Mouse (Mus musculus): Measurements from ENCODE around the gene Hist1h3c. TPM values are rescaled to one million over a fixed set of nuclear protein-coding genes. Genes with fewer than 3 reads are reported as not detected.
A peak's percentile ranks its signal among the peaks of the same experiment; 100 is the strongest.

The Hist1h3c gene
- polyA plus RNA-seq, 1 experiment from 2014 or later = 7.9 TPM

GRCm38 (mm10) chr13:23744421-23745380, 701 bp downstream of the Hist1h3c start:
- Histone ChIP-seq H3K9ac (replicated peaks) (peak overlapping the region; percentile 46), H3K9me3 (no peaks in the 10 kb centered on the region), H3K4me2 (replicated peaks) (peak overlapping the region; percentile 67), H3K27ac (replicated peaks) (peak overlapping the region; percentile 77), H3K27me3 (no peaks in the 10 kb centered on the region), H3K4me1 (peaks cover 33% of the 10 kb centered on the region), H3K4me3 (peak overlapping the region; percentile 47), H3K36me3 (no peaks in the 10 kb centered on the region)
- WGBS = under 1% methylated on average over 18 of the region's 36 CpGs
- ATAC-seq (ENCODE audit: low FRiP score, low read depth) = no peak

- ATAC-seq (ENCODE audit: low FRiP score, low read depth) = no peak
- peak overlapping the region; percentile 67 for H3K4me2 ChIP-seq (replicated peaks)
- WGBS = 39% methylated on average over 4 of the region's 4 CpGs
- H3K9me3 ChIP-seq = no peaks in the 10 kb centered on the region
- H3K9ac ChIP-seq (replicated peaks) = peak overlapping the region; percentile 46; the same call in 1 of the 2 replicates
- peaks cover 40% of the 10 kb centered on the region for H3K4me1 ChIP-seq
- peak overlapping the region; percentile 47; the same call in 1 of the 2 replicates for H3K4me3 ChIP-seq
- peak overlapping the region; percentile 77 for H3K27ac ChIP-seq (replicated peaks)
- no peaks in the 10 kb centered on the region for H3K36me3 ChIP-seq
- no peaks in the 10 kb centered on the region for H3K27me3 ChIP-seq
Measured at GRCm38 (mm10) chr13:23743963-23744362, 1.4 kb downstream of the Hist1h3c start.

GRCm38 (mm10) chr13:23743215-23743614, 2.2 kb downstream of the Hist1h3c start:
- H3K36me3 ChIP-seq = no peaks in the 10 kb centered on the region
- H3K9me3 ChIP-seq = no peaks in the 10 kb centered on the region
- ATAC-seq (ENCODE audit: low FRiP score, low read depth) = no peak
- 85% methylated on average over 5 of the region's 5 CpGs for WGBS
- H3K9ac ChIP-seq (replicated peaks) = no peak overlapping the region
- no peaks in the 10 kb centered on the region for H3K27me3 ChIP-seq
- H3K4me2 ChIP-seq (replicated peaks) = no peak overlapping the region
- no peak overlapping the region for H3K4me3 ChIP-seq
- peaks cover 38% of the 10 kb centered on the region for H3K4me1 ChIP-seq
- H3K27ac ChIP-seq (replicated peaks) = no peak overlapping the region

GRCm38 (mm10) chr13:23742007-23742406, 3.4 kb downstream of the Hist1h3c start:
- Histone ChIP-seq H3K4me2 (replicated peaks) (no peak overlapping the region), H3K9me3 (no peaks in the 10 kb centered on the region), H3K4me1 (peaks cover 33% of the 10 kb centered on the region), H3K9ac (replicated peaks) (no peak overlapping the region), H3K36me3 (no peaks in the 10 kb centered on the region), H3K27ac (replicated peaks) (no peak overlapping the region), H3K4me3 (no peak overlapping the region), H3K27me3 (no peaks in the 10 kb centered on the region)
- no peak for ATAC-seq (ENCODE audit: low FRiP score, low read depth)

- peak overlapping the region; percentile 95; the same call in 1 of the 2 replicates for H3K27ac ChIP-seq (replicated peaks)
- H3K9ac ChIP-seq (replicated peaks) = no peak overlapping the region
- H3K9me3 ChIP-seq = no peaks in the 10 kb centered on the region
- peak overlapping the region; percentile 95 for H3K4me2 ChIP-seq (replicated peaks)
- peaks cover 31% of the 10 kb centered on the region for H3K4me1 ChIP-seq
- 63% methylated on average over 5 of the region's 5 CpGs for WGBS
- no peaks in the 10 kb centered on the region for H3K36me3 ChIP-seq
- no peak for ATAC-seq (ENCODE audit: low FRiP score, low read depth)
- H3K27me3 ChIP-seq = no peaks in the 10 kb centered on the region
- H3K4me3 ChIP-seq = no peak overlapping the region
Measured at GRCm38 (mm10) chr13:23740910-23741309, 4.5 kb downstream of the Hist1h3c start.

GRCm38 (mm10) chr13:23740256-23740840, 5.1 kb downstream of the Hist1h3c start:
- Histone ChIP-seq H3K9ac (replicated peaks) (peak overlapping the region; percentile 69), H3K27me3 (no peaks in the 10 kb centered on the region)
- 33% methylated on average over 13 of the region's 13 CpGs for WGBS

GRCm38 (mm10) chr13:23739922-23740252, 5.5 kb downstream of the Hist1h3c start:
- H3K9ac ChIP-seq (replicated peaks) = peak overlapping the region; percentile 69
- peaks cover 28% of the 10 kb centered on the region for H3K4me1 ChIP-seq
- WGBS = 2% methylated on average over 14 of the region's 14 CpGs
- H3K27ac ChIP-seq (replicated peaks) = peak overlapping the region; percentile 95
- peak overlapping the region; percentile 55 for H3K4me3 ChIP-seq
- H3K36me3 ChIP-seq = no peaks in the 10 kb centered on the region
- H3K4me2 ChIP-seq (replicated peaks) = peak overlapping the region; percentile 95
- H3K27me3 ChIP-seq = no peaks in the 10 kb centered on the region
- ATAC-seq (ENCODE audit: low FRiP score, low read depth) = no peak
- no peaks in the 10 kb centered on the region for H3K9me3 ChIP-seq

More at GRCm38 (mm10) chr13:23740256-23740840, 5.1 kb downstream of the Hist1h3c start:
- Histone ChIP-seq H3K4me3 (peak overlapping the region; percentile 55), H3K9me3 (no peaks in the 10 kb centered on the region), H3K36me3 (no peaks in the 10 kb centered on the region), H3K4me1 (peaks cover 28% of the 10 kb centered on the region), H3K4me2 (replicated peaks) (peak overlapping the region; percentile 95), H3K27ac (replicated peaks) (peak overlapping the region; percentile 95)
- no peak for ATAC-seq (ENCODE audit: low FRiP score, low read depth)

GRCm38 (mm10) chr13:23739069-23739921, 6.1 kb downstream of the Hist1h3c start:
- Histone ChIP-seq H3K4me3 (peak overlapping the region; percentile 55), H3K4me2 (replicated peaks) (peak overlapping the region; percentile 95), H3K4me1 (peaks cover 25% of the 10 kb centered on the region), H3K27ac (replicated peaks) (peak overlapping the region; percentile 95), H3K27me3 (no peaks in the 10 kb centered on the region), H3K36me3 (no peaks in the 10 kb centered on the region), H3K9ac (replicated peaks) (peak overlapping the region; percentile 69), H3K9me3 (no peaks in the 10 kb centered on the region)
- under 1% methylated on average over 39 of the region's 39 CpGs for WGBS
- ATAC-seq (ENCODE audit: low FRiP score, low read depth) = peak; percentile 80

- ATAC-seq (ENCODE audit: low FRiP score, low read depth) = peak; percentile 96
- no peaks in the 10 kb centered on the region for H3K36me3 ChIP-seq
- H3K27ac ChIP-seq (replicated peaks) = peak within 1 kb of the TSS; percentile 95
- under 1% methylated on average over 37 of the region's 38 CpGs for WGBS
- H3K27me3 ChIP-seq = no peaks in the 10 kb centered on the region
- H3K4me1 ChIP-seq = peaks cover 24% of the 10 kb centered on the region
- H3K9ac ChIP-seq (replicated peaks) = peak within 1 kb of the TSS; percentile 69
- H3K4me3 ChIP-seq = peak within 1 kb of the TSS; percentile 55
- H3K9me3 ChIP-seq = no peaks in the 10 kb centered on the region
- peak within 1 kb of the TSS; percentile 95 for H3K4me2 ChIP-seq (replicated peaks)
Measured at GRCm38 (mm10) chr13:23738677-23739068, 6.7 kb downstream of the Hist1h3c start, which contains the start of gene Hist1h1c. Gene Hist1h1c (plus strand): TSS chr13:23738808.

GRCm38 (mm10) chr13:23738041-23738440, 7.4 kb downstream of the Hist1h3c start:
- Histone ChIP-seq H3K4me1 (peaks cover 24% of the 10 kb centered on the region), H3K4me3 (peak overlapping the region; percentile 55; the same call in 1 of the 2 replicates)

GRCm38 (mm10) chr13:23737091-23737490, 8.3 kb downstream of the Hist1h3c start:
- no peak for ATAC-seq (ENCODE audit: low FRiP score, low read depth)
- WGBS = 75% methylated on average over 5 of the region's 5 CpGs
- no peaks in the 10 kb centered on the region for H3K9me3 ChIP-seq

More at GRCm38 (mm10) chr13:23738041-23738440, 7.4 kb downstream of the Hist1h3c start:
- 23% methylated on average over 4 of the region's 4 CpGs for WGBS
- H3K9ac ChIP-seq (replicated peaks) = peak overlapping the region; percentile 69
- H3K27ac ChIP-seq (replicated peaks) = peak overlapping the region; percentile 95
- no peak for ATAC-seq (ENCODE audit: low FRiP score, low read depth)
- no peaks in the 10 kb centered on the region for H3K36me3 ChIP-seq
- H3K9me3 ChIP-seq = no peaks in the 10 kb centered on the region
- peak overlapping the region; percentile 95 for H3K4me2 ChIP-seq (replicated peaks)
- H3K27me3 ChIP-seq = no peaks in the 10 kb centered on the region

More at GRCm38 (mm10) chr13:23737091-23737490, 8.3 kb downstream of the Hist1h3c start:
- Histone ChIP-seq H3K4me2 (replicated peaks) (no peak overlapping the region), H3K4me1 (peaks cover 24% of the 10 kb centered on the region), H3K27ac (replicated peaks) (no peak overlapping the region), H3K4me3 (no peak overlapping the region), H3K36me3 (no peaks in the 10 kb centered on the region), H3K9ac (replicated peaks) (no peak overlapping the region), H3K27me3 (no peaks in the 10 kb centered on the region)

Data from midbrain, embryonic 12.5 days (tissue).